Mouse (Mus musculus): ENCODE measurements around the gene 1700113H08Rik. TPM values are rescaled to one million over a fixed set of nuclear protein-coding genes. Genes with fewer than 3 reads are reported as not detected.

The 1700113H08Rik gene
- polyA plus RNA-seq, 1 experiment from 2014 or later, result not detected

DNA sequence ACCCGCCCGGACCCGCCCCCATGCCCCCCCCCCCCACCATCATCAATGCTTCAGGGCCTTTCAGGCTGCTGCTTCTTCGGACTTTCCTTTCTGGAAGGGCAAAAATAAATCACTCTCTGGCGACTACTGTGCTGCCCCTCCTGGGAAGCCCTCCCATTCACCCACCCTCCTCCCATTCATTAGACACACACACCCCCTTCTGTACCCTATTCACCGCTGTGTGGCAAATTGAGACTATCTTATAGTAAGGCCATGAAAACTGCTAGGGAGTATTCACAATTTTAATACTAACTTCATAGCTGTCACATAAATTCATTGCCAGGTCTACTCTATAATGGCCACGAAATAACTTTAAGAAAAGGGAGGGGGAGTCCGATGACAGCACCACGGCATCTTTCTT, 1.1 kb downstream of the 1700113H08Rik start:
- DNase-seq (ENCODE audit: low spot score), result no peak

DNA sequence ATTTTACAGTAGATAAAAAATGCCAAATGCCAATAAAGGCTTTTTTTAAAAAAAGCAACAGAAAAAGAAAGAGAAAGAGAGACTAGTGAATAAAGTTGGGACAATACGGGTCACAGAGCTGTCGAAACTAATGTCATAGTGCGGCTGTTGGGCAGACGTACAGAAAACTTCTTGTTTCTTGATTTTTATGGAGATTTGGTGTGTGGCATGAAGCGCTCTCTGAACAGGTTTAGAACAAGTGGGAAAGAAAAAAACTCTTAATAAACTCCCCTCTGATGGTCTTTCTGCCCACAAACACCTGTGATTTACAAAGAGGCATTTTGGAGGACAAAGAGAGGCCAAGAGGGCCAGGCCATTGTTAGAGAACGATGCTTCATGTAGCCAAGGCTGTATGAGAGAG, 1.6 kb downstream of the 1700113H08Rik start:
- no peak for DNase-seq (ENCODE audit: low spot score)

DNA sequence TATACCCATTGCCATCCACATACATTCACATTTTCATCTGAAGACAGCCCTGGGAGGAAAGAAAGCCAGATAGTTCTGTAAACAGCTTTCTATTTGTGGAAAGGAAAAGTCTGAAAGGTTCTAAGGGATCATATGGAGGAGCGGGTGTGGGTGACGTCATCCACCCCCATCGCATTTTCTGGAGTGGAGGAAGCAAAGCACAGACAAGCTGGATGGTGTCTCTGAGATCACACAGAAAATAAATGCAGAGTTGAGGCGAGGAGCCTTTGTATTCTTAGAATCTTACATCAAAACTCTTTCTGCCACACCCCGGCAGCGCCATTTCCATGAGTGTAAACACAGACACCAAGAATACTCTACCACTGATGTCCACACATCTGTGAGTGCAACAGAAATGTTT, 26.4 kb downstream of the 1700113H08Rik start:
- no peak for DNase-seq (ENCODE audit: low spot score)

DNA sequence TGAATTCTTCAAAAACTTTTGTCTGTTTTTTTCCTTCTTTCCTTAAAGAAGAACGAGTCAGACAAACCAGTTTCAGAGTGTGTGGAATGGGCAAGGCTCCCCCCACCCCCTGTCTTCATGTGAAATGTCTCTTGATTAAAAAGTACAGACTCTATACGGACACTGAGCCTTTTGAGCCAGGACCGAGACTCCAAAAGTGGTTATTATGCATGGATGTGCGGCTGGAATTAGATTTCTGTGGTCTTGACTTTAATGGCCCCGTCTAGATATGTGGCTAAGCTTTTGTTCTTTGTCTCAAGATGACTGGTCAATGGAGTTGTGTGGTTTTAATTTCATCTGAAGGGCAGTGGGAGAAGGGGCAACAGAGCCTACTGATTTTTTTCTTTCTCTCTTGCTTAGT, 29.8 kb downstream of the 1700113H08Rik start:
- no peak for DNase-seq (ENCODE audit: low spot score)

DNA sequence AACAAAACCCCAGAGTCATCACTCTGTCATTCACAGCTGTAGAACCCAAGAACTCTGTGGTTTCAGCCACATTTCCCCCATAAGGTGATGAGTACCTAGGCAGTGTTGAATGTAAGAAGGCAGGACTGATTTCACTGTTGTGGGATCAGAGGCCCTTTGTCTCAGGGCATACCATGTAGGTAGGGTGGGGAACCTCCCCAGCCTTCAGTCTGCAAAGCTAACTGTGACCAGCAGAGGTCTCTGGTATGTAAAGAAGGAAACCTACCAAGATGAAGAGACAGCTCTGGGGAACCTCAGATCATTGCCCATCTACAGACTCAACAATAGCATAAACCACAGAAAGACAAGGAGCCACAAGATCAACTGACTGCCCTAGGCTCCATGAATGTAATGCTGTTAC, 36.4 kb downstream of the 1700113H08Rik start:
- peak; percentile 59 for DNase-seq (ENCODE audit: low spot score)

DNA sequence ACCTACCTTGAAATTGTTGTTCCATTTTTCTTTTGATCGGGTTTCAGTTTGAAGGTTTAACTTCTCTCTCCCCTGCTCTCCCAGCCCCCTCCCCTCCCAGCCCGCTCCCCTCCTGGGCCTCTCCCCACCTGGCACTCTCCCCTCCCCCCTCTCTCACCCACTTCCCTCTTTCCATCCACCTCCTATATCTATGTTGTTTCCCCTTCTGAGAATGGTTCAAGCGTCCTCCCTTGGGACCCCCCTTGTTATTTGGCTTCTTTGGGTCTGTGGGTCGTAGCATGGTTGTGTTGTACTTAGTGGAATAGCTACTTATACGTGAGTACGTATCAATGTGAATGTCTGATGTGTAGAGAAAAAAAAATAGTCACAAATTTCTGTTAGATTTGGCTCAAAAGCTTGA, 40.9 kb downstream of the 1700113H08Rik start:
- peak; percentile 14 for DNase-seq (ENCODE audit: low spot score)

DNA sequence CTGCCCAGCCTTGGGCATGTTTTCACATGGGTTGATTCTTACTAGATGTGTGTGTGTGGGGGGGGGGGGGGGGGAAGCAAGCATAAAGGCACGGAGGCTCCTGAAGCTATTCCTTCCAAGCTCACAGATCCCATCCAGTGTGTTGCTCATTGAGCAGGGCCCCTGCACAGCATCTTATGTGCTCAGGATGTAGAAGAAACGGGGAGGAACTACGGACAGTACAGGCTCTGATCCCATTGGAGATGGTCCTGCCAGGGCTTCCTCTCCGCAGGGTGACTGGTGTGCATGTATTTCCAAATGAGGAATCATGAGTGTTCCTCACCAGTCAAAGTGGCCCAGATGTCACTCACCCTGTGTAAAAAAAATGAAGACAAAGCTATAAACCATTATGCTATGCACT, 42.8 kb downstream of the 1700113H08Rik start:
- no peak for DNase-seq (ENCODE audit: low spot score)

DNA sequence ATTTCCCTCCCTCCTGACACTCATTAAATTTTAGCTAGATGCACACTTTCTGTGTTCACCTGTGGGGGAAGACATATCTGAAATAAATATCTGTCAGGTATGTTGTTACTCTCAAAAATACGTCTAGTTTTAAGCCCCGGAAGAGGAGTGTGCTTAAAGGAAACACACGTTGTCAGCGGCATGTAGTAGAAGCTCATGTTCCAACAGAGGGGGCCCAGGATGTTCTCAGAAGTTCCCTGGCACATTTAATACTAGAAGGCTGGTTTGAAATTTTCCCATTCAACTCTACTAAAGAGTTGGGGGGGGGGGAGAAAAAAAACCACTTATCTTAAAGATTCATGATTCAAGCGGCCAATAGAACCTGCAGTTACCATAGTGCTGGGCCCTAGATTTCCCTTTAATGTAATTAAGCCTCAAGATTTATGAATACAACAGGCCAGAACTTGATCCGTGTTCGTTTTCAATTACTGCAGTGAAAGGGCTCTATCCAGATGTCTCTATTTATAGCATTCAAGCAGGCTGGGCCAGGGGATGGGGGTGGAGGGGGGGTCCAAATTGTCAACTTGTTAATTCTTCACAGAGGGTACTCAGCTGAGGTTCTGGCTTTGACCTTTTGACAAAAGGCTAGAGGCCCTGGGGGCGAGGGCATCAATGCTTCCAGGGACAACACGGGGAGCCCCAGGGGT, 43.6 kb downstream of the 1700113H08Rik start:
- no peak for DNase-seq (ENCODE audit: low spot score)

DNA sequence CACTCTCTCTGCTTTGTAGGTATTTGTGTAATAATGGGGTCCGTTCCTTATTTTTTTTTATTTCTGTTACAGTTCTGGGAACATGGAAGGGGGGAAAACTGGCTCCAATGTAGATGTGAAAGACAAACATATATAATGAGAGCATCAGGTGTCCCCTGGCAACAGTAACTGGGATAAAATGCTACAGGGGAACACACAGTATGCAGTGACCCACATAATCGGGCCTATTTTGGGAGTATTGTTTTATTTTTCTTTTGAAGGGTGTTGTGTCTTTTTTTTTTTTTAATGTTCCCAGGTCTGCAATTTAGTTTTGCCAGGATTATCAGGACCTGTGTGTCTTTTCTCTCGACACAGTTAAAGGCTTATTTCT, 44.1 kb downstream of the 1700113H08Rik start:
- no peak for DNase-seq (ENCODE audit: low spot score)

DNA sequence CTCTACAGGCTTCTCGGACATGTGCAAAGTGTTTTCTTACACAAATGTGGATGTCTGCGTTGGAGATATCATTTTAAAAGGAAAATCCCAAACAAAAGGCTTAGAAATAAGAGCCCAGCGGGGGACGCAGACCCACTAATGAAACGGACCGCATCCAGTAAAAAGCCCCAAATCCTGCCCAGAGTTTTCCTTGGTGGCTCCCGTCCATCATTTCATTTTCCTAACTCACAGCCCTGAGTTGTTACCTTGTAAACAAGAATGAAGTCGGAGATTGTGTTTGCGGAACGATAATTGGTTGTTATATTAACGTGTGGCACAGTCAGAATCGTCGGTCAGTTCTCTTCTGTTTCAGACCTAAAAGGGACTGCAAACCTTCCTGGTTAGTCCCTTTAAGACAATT, 44.6 kb downstream of the 1700113H08Rik start:
- DNase-seq (ENCODE audit: low spot score), result no peak

DNA sequence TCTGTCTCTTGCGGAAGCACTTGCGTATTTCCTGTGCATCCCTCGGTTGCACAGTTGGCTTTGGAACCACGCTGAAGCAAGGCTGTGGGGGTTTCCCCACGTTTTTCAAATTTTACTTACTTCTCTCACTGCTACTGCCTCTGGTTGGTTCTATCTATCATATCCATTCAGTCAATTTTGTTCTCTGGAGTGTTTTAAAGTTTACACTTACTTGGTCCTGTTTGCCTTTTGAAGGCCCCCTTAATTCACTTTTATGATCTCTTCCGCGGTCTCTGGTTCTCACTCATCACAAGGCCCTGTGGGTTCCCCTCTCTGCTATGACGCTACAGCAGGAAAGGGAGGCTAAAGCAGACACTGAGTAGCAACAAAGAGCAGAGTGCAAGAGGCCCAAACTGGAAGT, 45.4 kb downstream of the 1700113H08Rik start:
- peak; percentile 16 for DNase-seq (ENCODE audit: low spot score)

DNA sequence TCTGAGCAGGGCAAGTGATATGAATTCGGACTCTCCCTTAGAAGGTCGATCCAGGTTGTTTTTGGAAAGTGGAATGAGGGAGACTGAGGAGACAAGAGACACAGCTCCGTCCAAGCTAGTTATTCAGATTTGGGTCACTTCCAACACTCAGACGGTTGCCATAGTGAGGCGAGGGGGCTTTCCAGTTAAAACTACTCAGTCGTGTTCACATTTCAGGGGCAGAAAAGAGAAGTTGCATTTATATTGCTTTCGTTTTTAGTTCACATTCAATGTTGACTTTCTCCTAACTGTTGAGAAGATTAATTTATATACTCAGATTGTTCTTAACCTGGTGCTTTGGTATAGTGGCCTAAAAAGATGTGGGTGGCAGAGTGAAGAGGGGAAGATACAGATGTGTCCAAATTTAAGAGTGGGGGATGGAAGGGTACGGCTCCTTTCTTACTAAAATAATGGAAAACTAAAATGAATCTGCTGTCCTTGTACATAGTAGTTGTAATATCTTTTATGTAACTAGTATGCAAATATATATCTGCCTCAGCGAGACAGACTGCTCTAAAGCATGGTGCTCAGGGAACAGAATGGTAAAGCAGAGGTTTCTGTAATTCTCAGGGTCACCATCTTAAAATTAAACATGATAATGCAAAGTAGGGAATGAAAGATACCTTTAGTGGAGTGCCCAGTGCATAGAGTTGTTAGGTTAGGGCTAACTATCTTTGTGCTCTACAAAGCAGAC, 49.9 kb downstream of the 1700113H08Rik start:
- no peak for DNase-seq (ENCODE audit: low spot score)

DNA sequence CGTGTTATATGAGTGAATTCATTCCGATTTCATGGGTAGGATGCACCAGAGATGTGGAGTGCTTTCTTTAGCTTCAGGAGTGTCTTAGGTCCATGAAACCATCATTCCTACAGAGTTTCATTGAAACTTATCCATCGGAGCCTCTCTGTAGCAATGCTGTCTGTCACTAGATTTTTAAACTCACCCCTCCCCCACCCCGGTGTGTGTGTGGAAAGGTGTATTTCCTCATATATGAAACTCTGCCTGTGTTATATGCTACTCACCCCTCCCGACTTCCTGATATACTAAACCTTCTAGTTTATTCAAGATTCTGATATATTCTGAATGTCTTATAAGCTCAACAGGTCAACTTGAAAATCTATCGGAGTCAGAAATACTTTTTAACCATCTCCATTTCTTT, 50.5 kb downstream of the 1700113H08Rik start:
- no peak for DNase-seq (ENCODE audit: low spot score)

DNA sequence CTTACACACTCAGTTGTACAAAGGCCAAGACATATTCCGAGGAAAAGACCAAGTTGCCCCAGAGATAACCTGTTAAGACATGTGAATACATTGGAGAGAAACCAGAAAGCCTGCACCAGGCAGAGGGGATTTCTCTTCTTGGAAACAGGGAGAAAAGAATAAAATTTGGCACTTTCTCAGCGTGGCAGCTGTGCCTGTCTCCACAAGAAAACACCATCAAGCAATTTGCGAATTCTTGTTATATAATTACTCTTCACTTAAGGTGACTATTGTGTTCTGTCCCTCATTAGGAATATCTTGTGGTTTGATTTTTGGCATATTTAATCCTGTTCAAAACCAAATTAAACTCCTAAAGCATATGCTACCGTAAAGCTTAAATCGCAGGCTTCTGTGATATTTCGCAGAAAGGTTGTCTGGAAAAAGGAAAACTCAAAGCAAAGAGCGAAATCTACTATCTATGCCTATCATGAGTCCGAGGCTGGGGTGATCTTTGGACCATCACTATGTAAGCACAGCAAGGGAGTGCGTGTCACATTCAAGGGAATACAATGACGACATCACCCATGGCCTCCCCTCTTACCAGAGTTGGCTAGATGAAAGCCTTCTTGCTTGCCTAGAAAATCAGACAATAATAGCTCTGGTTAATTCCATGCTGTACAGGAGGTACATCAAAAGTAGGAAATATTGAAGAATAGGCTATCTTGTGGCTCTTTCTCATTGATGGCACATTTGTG, 51.4 kb downstream of the 1700113H08Rik start:
- DNase-seq (ENCODE audit: low spot score), result no peak

DNA sequence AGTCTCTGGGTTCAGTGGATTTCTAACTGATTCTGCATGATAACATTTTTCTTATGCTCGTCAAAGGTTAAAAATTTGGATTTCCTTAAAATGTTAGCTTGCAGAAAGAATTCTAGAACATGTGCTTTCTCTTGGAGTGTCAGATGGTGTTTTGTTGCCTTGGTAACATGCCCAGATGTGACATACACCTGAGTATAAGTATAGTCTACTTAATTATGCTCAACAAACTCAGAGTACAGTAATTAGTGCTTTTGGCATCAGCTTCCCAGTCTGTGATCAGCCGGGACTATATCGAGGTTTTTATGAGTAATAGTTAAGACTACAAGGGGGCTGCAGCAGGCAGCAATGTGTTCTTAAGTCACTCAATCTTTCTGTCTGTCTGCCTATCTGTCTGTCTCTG, 53.1 kb downstream of the 1700113H08Rik start:
- DNase-seq (ENCODE audit: low spot score), result no peak

DNA sequence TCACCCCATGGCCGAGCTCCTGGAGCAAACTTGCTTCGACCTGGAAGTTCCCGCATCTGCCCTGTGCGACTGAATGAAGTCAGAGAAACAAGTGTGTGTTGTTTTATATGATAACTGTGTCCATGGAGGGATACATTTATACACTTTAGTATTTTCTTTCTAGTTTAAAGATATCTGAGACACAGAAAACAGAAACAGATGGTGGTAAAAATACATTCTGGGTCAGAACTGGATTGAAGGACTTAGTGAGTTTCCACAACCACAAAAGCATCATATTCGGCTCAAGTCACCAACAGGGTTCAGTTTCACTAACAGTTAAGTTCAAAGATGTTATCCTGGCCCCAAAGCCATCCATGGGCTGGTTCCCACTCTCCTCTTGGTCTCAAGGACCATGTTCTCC, 67.2 kb downstream of the 1700113H08Rik start:
- DNase-seq (ENCODE audit: low spot score), result no peak

DNA sequence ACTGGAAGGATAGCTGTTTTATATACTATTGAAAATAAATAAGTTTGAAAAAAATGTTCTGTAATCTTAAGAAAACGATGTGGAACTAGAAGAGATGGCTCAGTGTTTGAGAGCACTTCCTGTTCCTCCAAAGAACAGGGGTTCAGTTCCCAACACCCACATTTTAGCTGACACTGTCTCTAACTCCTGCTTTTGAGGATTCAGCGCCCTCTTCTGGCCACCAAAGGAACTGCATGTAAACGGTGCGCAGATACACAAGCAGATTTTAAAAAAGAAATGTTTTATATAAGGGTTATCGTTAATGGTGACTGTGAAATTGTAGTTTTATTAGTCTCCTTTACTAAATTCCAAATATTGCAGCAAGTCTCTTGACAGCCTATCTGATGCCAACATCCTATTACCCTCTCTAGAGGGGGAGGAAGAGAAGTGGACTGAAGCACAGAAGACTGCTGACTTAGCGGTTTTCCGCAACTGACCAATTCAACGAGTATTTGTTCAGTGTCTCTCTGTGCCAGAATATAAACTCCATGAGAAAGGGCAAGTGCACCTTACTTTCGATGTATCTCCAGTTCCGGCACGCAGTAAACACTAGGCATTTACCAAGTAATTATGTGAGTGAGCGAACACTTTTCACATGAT, 68.5 kb downstream of the 1700113H08Rik start:
- DNase-seq (ENCODE audit: low spot score), result peak; percentile 18

DNA sequence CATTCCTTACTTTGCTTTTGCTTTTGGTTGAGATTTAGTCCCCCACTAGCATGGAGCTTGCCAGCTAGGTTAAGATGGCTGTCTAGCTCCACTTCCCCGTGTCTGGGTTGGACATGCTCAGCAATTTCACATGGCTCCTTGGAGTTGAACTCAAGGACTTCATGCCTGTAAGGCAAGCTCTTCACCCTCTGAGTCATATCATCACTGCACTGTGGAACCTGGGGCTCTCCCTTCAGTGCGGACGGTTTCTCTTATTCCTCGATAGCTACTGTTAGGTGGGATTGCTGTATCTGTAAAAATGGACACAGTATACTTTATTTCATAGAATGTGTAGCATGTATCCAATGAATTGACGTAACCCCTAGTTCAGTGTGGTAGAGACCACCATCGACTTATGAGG, 93.2 kb downstream of the 1700113H08Rik start:
- DNase-seq (ENCODE audit: low spot score), result no peak

DNA sequence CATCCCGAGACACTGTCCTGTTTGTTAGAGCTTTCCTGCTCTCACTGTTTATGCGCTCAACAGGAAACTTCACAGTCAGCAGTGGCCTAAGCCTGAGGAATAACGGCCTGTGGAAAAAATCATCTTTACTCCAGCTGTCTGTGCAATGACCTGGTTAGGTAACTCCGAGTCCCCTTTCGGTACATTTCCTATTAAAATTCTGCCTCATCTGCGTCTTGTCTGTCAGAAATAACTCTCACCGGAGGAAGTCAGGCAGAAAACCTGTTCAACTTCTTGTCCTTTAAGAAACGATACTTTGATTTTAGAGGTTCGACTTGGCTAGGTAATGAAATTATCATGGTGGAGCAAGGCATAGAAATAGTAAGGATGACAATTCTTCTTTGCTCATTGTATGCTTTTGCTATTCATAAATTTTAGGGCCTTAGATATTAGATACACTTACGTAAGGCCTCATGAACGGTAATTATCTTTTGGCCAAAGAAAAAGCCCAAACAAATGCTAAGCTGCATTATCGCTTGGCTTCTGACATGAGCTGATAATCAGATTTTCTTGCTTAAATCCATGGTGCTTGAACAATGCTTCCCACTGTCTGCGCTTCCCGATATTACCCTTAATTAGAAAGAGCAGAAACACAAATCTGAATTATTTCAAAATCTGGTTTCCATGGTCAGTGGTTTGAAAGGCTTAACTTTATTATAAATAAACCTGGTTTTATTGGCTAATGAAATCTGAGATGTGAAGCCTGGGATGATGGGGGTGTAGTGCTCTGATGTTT, 96.1 kb downstream of the 1700113H08Rik start:
- no peak for DNase-seq (ENCODE audit: low spot score)

DNA sequence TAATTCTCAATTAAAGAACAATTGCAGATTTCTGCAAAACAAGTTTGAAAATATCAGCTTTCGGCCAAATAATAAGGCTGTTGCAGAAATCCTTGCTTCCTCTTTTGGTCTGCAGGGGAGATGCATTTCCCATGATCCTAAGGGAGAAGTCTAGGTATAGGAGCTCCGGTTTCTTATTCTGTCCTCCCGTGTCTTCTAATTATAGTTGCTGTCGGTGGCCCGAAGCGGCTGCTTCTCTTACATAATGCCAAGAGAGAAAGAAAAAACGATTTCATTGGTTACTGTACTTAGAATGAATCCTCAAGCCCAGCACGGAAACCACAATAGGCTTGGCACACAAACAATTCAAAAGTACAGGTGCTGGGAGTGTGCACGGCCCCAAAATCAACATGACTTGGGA, 101.9 kb downstream of the 1700113H08Rik start:
- DNase-seq (ENCODE audit: low spot score), result no peak

DNA sequence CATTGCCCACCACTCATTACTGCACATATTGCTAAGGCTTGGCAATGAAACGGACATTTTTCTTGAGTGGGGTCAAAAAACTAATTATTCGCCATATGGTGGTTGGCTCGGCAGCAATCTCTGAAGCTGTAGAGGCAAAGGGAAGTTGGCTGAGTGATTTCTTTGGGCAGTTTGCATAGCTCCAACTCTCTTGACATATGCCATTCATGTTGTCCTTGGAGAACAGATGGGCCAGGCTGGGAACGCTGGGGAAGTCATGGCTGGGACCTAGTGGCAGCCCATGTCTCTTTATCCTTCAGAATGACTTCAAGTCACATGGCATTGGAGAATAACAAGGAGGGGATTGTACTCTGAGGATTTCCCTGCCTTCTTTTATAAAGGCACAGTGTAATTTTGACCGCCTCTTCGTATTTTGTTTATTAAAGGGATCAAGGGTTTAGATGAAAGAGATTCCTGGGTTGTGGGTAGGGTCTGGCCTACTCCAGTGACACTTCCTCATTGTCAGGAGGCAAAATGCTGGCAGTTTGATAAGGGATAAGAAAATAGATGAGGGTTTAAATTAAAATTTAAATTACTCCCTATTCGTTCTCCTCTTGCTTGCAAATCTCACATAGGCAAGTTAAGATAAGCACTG, 138.4 kb downstream of the 1700113H08Rik start:
- no peak for DNase-seq (ENCODE audit: low spot score)

Measured in thymus, postnatal 0 days (tissue).